Mouse (Mus musculus): Measurements from ENCODE around the gene Pld2.

Pld2 gene

GRCm38 (mm10) chr11:70572348-70572902 lies 32.6 kb downstream of the Pld2 start:
- in situ Hi-C loops (cut with MboI, MseI), result no loop called here

GRCm38 (mm10) chr11:70573872-70574271 lies 34.0 kb downstream of the Pld2 start:
- in situ Hi-C loops (cut with MboI, MseI), result no loop called here

GRCm38 (mm10) chr11:70577201-70577600 lies 37.3 kb downstream of the Pld2 start:
- in situ Hi-C loops (cut with MboI, MseI), result no loop called here

GRCm38 (mm10) chr11:70578962-70579361 lies 39.1 kb downstream of the Pld2 start:
- in situ Hi-C loops (cut with MboI, MseI), result no loop called here

- in situ Hi-C loops (cut with MboI, MseI), result no loop called here
Observed at GRCm38 (mm10) chr11:70579710-70580357, 40.0 kb downstream of the Pld2 start.

- in situ Hi-C loops (cut with MboI, MseI), result no loop called here
Observed at GRCm38 (mm10) chr11:70580358-70580720, 40.5 kb downstream of the Pld2 start.

- in situ Hi-C loops (cut with MboI, MseI), result no loop called here
Observed at GRCm38 (mm10) chr11:70580921-70581320, 41.1 kb downstream of the Pld2 start.

- in situ Hi-C loops (cut with MboI, MseI), result no loop called here
Observed at GRCm38 (mm10) chr11:70582196-70582595, 42.3 kb downstream of the Pld2 start.

GRCm38 (mm10) chr11:70583022-70583714 lies 43.3 kb downstream of the Pld2 start:
- in situ Hi-C loops (cut with MboI, MseI), result no loop called here

- in situ Hi-C loops (cut with MboI, MseI), result no loop called here
Observed at GRCm38 (mm10) chr11:70583775-70584174, 43.9 kb downstream of the Pld2 start.

- in situ Hi-C loops (cut with MboI, MseI), result no loop called here
Observed at GRCm38 (mm10) chr11:70585457-70585856, 45.6 kb downstream of the Pld2 start.

- in situ Hi-C loops (cut with MboI, MseI), result no loop called here
Observed at GRCm38 (mm10) chr11:70586261-70586660, 46.4 kb downstream of the Pld2 start.

GRCm38 (mm10) chr11:70586954-70587353 lies 47.1 kb downstream of the Pld2 start:
- in situ Hi-C loops (cut with MboI, MseI), result no loop called here

- in situ Hi-C loops (cut with MboI, MseI), result no loop called here
Observed at GRCm38 (mm10) chr11:70591733-70592132, 51.9 kb downstream of the Pld2 start.

- in situ Hi-C loops (cut with MboI, MseI), result no loop called here
Observed at GRCm38 (mm10) chr11:70594253-70594989, 54.6 kb downstream of the Pld2 start.

GRCm38 (mm10) chr11:70595638-70596037 lies 55.8 kb downstream of the Pld2 start:
- in situ Hi-C loops (cut with MboI, MseI), result no loop called here

- in situ Hi-C loops (cut with MboI, MseI), result no loop called here
Observed at GRCm38 (mm10) chr11:70596094-70596493, 56.2 kb downstream of the Pld2 start.

GRCm38 (mm10) chr11:70597301-70597700 lies 57.4 kb downstream of the Pld2 start:
- in situ Hi-C loops (cut with MboI, MseI), result no loop called here

GRCm38 (mm10) chr11:70598451-70598953 lies 58.6 kb downstream of the Pld2 start:
- in situ Hi-C loops (cut with MboI, MseI), result no loop called here

GRCm38 (mm10) chr11:70605024-70605566 lies 65.2 kb downstream of the Pld2 start:
- in situ Hi-C loops (cut with MboI, MseI), result loop anchor here (5.0 kb wide), 2 partner anchors 63 to 193 kb away; partner anchors contain the start of genes Pelp1 and Pld2

GRCm38 (mm10) chr11:70606717-70607116 lies 66.9 kb downstream of the Pld2 start:
- in situ Hi-C loops (cut with MboI, MseI), result loop anchor here (5.0 kb wide), 2 partner anchors 64 to 194 kb away; partner anchors contain the start of genes Pelp1 and Pld2

- in situ Hi-C loops (cut with MboI, MseI), result loop anchor here (5.0 kb wide), 2 partner anchors 65 to 195 kb away; partner anchors contain the start of genes Pelp1 and Pld2
Observed at GRCm38 (mm10) chr11:70607611-70608010, 67.7 kb downstream of the Pld2 start.

Measured in T-helper 2 cell (primary cell).